Mouse (Mus musculus): Measurements from ENCODE around the gene Apol10b.
"Not testable (repeated sequence)": the region's sequence is repeated elsewhere in the genome, so short reads cannot be mapped to it uniquely, and the experiment has no call there.

- TF ChIP-seq CTCF (IDR thresholded peaks at IDR 0.05; ENCODE audit: low read depth, low read length); GATA1 (IDR thresholded peaks at IDR 0.05; ENCODE audit: borderline replicate concordance, low read length); TAL1 (conservative IDR thresholded peaks at IDR 0.05; ENCODE audit: low read depth, low read length); POLR2AphosphoS5 (IDR thresholded peaks at IDR 0.05; ENCODE audit: insufficient replicate concordance, low read depth, low read length); GATA2 (IDR thresholded peaks at IDR 0.05; ENCODE audit: borderline replicate concordance, low read depth, low read length): not testable (repeated sequence)
Measured at GRCm38 (mm10) chr15:77629822-77630221, 33.9 kb upstream of the Apol10b start.
